Mouse (Mus musculus) hindbrain, embryonic 11.5 days (tissue): ENCODE measurements around the gene Mcf2l. TPM values are rescaled to one million over a fixed set of nuclear protein-coding genes. Genes with fewer than 3 reads are reported as not detected.

Experiments
- ATAC-seq: fragments of 200-750 bp; cut with Nextera tagmentation; 2 replicates; pipeline ENCODE4 v1.8.0; 2017; ENCODE audit warnings: mild to moderate bottlenecking, moderate TSS enrichment, moderate library complexity; ENCODE audit not compliant: low FRiP score
- DNase-seq: peaks from one replicate; pipeline ENCODE4 v3.0.0-alpha.2; 2015; ENCODE audit warnings: low spot score
- H3K27ac ChIP-seq: fragments of 300-500 bp; sonication (generic); 2 replicates; pipeline ENCODE4 v1.5.1; 2014; ENCODE audit warnings: mild to moderate bottlenecking, low read depth, low read length
- H3K27me3 ChIP-seq: fragments of 300-500 bp; sonication (generic); 2 replicates; pipeline ENCODE4 v1.6.1; 2014; ENCODE audit warnings: mild to moderate bottlenecking, low read length, moderate library complexity, mixed read lengths; ENCODE audit not compliant: control insufficient read depth, insufficient read depth
- H3K36me3 ChIP-seq: fragments of 300-500 bp; sonication (generic); 2 replicates; pipeline ENCODE4 v1.6.1; 2014; ENCODE audit warnings: mild to moderate bottlenecking, low read length, moderate library complexity, mixed read lengths; ENCODE audit not compliant: control insufficient read depth, insufficient read depth
- H3K4me1 ChIP-seq: fragments of 300-500 bp; sonication (generic); replicated peaks from 2 replicates; pipeline ENCODE4 v1.6.1; 2014; ENCODE audit warnings: low read length, mixed read lengths; ENCODE audit not compliant: control insufficient read depth, insufficient read depth
- H3K4me2 ChIP-seq: fragments of 300-500 bp; sonication (generic); replicated peaks from 2 replicates; pipeline ENCODE4 v1.6.1; 2014; ENCODE audit warnings: mild to moderate bottlenecking, low read depth, low read length
- H3K4me3 ChIP-seq: fragments of 300-500 bp; sonication (generic); 2 replicates; pipeline ENCODE4 v1.5.1; 2014; ENCODE audit warnings: low read depth, low read length
- H3K9ac ChIP-seq: fragments of 300-500 bp; sonication (generic); 2 replicates; pipeline ENCODE4 v1.6.1; 2014; ENCODE audit warnings: low read depth, low read length
- H3K9me3 ChIP-seq: fragments of 300-500 bp; sonication (generic); 2 replicates; pipeline ENCODE4 v1.6.1; 2016; ENCODE audit warnings: low read length; ENCODE audit not compliant: control insufficient read depth
- WGBS: fragments of 180-500 bp; shearing (Covaris S2); extraction: QIAGEN DNeasy Blood & Tissue Kit; methylation state at CpG from one replicate; pipeline ENCODE4 v1.1.7; 2014; 5-methylcytosine and 5-hydroxymethylcytosine counted together
- polyA plus RNA-seq: library from polyadenylated mRNA; unstranded; fragments of >200 nt; fragmentation: Nextera tagmentation; extraction: Ambion mirVana; gene quantifications from 2 replicates; pipeline ENCODE4 v1.2.1, GENCODE M21; 2014

Gene Mcf2l
- polyA plus RNA-seq, 1 experiment from 2014 or later, result 54.4 TPM

- Histone ChIP-seq H3K4me3 (no peak overlapping the region), H3K4me1 (peaks cover 6% of the 10 kb centered on the region), H3K36me3 (no peaks in the 10 kb centered on the region), H3K9ac (no peak overlapping the region), H3K27me3 (no peaks in the 10 kb centered on the region), H3K9me3 (no peaks in the 10 kb centered on the region), H3K27ac (no peak overlapping the region), H3K4me2 (no peak overlapping the region)
- no peak for ATAC-seq
- no peak for DNase-seq
- 94% methylated on average over 5 of the region's 5 CpGs for WGBS
These were observed 40.0 kb upstream of the Mcf2l start for GRCm38 (mm10) chr8:12833616-12834015.

- Histone ChIP-seq H3K4me1 (no peaks in the 10 kb centered on the region), H3K36me3 (no peaks in the 10 kb centered on the region), H3K4me3 (no peak overlapping the region), H3K27me3 (no peaks in the 10 kb centered on the region), H3K9me3 (no peaks in the 10 kb centered on the region), H3K4me2 (no peak overlapping the region), H3K9ac (no peak overlapping the region), H3K27ac (no peak overlapping the region)
- WGBS, result 90% methylated on average over 7 of the region's 7 CpGs
- no peak for DNase-seq
- no peak for ATAC-seq
These were observed 32.8 kb upstream of the Mcf2l start for GRCm38 (mm10) chr8:12840834-12841233.

- Histone ChIP-seq H3K9me3 (no peaks in the 10 kb centered on the region), H3K4me1 (no peaks in the 10 kb centered on the region), H3K27me3 (no peaks in the 10 kb centered on the region), H3K4me3 (no peak overlapping the region), H3K4me2 (no peak overlapping the region), H3K36me3 (no peaks in the 10 kb centered on the region), H3K9ac (no peak overlapping the region), H3K27ac (no peak overlapping the region)
- DNase-seq, result no peak
- no peak for ATAC-seq
- WGBS, result 95% methylated on average over 11 of the region's 11 CpGs
These were observed 31.1 kb upstream of the Mcf2l start for GRCm38 (mm10) chr8:12842342-12842995.

GRCm38 (mm10) chr8:12844347-12844950 is 29.2 kb upstream of the Mcf2l start:
- no peaks in the 10 kb centered on the region for H3K27me3 ChIP-seq
- no peak overlapping the region for H3K27ac ChIP-seq
- WGBS, result 91% methylated on average over 16 of the region's 16 CpGs
- H3K9me3 ChIP-seq, result no peaks in the 10 kb centered on the region
- DNase-seq (no peak), ATAC-seq (no peak)
- no peak overlapping the region for H3K4me3 ChIP-seq
- H3K36me3 ChIP-seq, result 0 out of 2 replicates have a peak, but pooled peaks cover 2% of the 10 kb centered on the region
- H3K4me2 ChIP-seq, result no peak overlapping the region
- H3K9ac ChIP-seq, result no peak overlapping the region
- H3K4me1 ChIP-seq, result no peaks in the 10 kb centered on the region

GRCm38 (mm10) chr8:12846447-12846846 is 27.2 kb upstream of the Mcf2l start:
- no peak for DNase-seq
- Histone ChIP-seq H3K9ac (no peak overlapping the region), H3K4me3 (no peak overlapping the region), H3K4me2 (no peak overlapping the region), H3K36me3 (0 out of 2 replicates have a peak, but pooled peaks cover 2% of the 10 kb centered on the region), H3K4me1 (no peaks in the 10 kb centered on the region), H3K9me3 (no peaks in the 10 kb centered on the region), H3K27ac (no peak overlapping the region), H3K27me3 (no peaks in the 10 kb centered on the region)
- no peak for ATAC-seq
- WGBS, result 96% methylated on average over 6 of the region's 6 CpGs

GRCm38 (mm10) chr8:12851241-12851640 is 22.4 kb upstream of the Mcf2l start:
- H3K36me3 ChIP-seq, result 0 out of 2 replicates have a peak, but pooled peaks cover 2% of the 10 kb centered on the region

GRCm38 (mm10) chr8:12856038-12856437 is 17.6 kb upstream of the Mcf2l start:
- Histone ChIP-seq H3K27ac (no peak overlapping the region), H3K4me2 (no peak overlapping the region), H3K9me3 (no peaks in the 10 kb centered on the region), H3K9ac (no peak overlapping the region), H3K27me3 (no peaks in the 10 kb centered on the region), H3K4me3 (no peak overlapping the region), H3K36me3 (no peaks in the 10 kb centered on the region), H3K4me1 (no peaks in the 10 kb centered on the region)
- DNase-seq, result no peak
- ATAC-seq, result no peak
- 77% methylated on average over 15 of the region's 15 CpGs for WGBS

More at GRCm38 (mm10) chr8:12851241-12851640, 22.4 kb upstream of the Mcf2l start:
- no peaks in the 10 kb centered on the region for H3K27me3 ChIP-seq
- no peak overlapping the region for H3K9ac ChIP-seq
- H3K9me3 ChIP-seq, result no peaks in the 10 kb centered on the region
- H3K4me2 ChIP-seq, result no peak overlapping the region
- 88% methylated on average over 10 of the region's 10 CpGs for WGBS
- no peak for DNase-seq
- no peak overlapping the region for H3K4me3 ChIP-seq
- no peaks in the 10 kb centered on the region for H3K4me1 ChIP-seq
- H3K27ac ChIP-seq, result no peak overlapping the region
- no peak for ATAC-seq

GRCm38 (mm10) chr8:12863061-12863460 is 10.5 kb upstream of the Mcf2l start:
- Histone ChIP-seq H3K4me3 (no peak overlapping the region), H3K4me2 (no peak overlapping the region), H3K27me3 (no peaks in the 10 kb centered on the region), H3K9me3 (no peaks in the 10 kb centered on the region), H3K36me3 (no peaks in the 10 kb centered on the region), H3K9ac (no peak overlapping the region), H3K27ac (no peak overlapping the region), H3K4me1 (no peaks in the 10 kb centered on the region)
- WGBS, result 91% methylated on average over 3 of the region's 3 CpGs
- ATAC-seq (no peak), DNase-seq (no peak)

- Histone ChIP-seq H3K36me3 (no peaks in the 10 kb centered on the region), H3K9ac (no peak overlapping the region), H3K27me3 (no peaks in the 10 kb centered on the region), H3K4me2 (no peak overlapping the region), H3K4me1 (no peaks in the 10 kb centered on the region), H3K4me3 (no peak overlapping the region), H3K9me3 (no peaks in the 10 kb centered on the region), H3K27ac (no peak overlapping the region)
- WGBS, result 88% methylated on average over 14 of the region's 14 CpGs
- no peak for ATAC-seq
- no peak for DNase-seq
These were observed 10.0 kb upstream of the Mcf2l start for GRCm38 (mm10) chr8:12863608-12864007.
